Mouse (Mus musculus) lung, embryonic 14.5 days (tissue): ENCODE measurements around the gene Gm20741. TPM values are rescaled to one million over a fixed set of nuclear protein-coding genes. Genes with fewer than 3 reads are reported as not detected.
A peak's percentile ranks its signal among the peaks of the same experiment; 100 is the strongest.

Experiments
- ATAC-seq: fragments of 200-750 bp; cut with Nextera tagmentation; 2 replicates; pipeline ENCODE4 v1.8.0; 2017; ENCODE audit warnings: mild to moderate bottlenecking, moderate TSS enrichment, moderate library complexity; ENCODE audit not compliant: insufficient read depth
- DNase-seq: peaks from one replicate; pipeline ENCODE4 v3.0.0-alpha.2; 2015
- H3K27ac ChIP-seq: fragments of 300-500 bp; sonication (generic); 2 replicates; pipeline ENCODE4 v1.5.1; 2014; ENCODE audit warnings: low read depth, mild to moderate bottlenecking, moderate library complexity
- H3K27me3 ChIP-seq: fragments of 300-500 bp; sonication (generic); 2 replicates; pipeline ENCODE4 v1.6.1; 2014; ENCODE audit warnings: low read length, control low read depth; ENCODE audit not compliant: insufficient read depth
- H3K36me3 ChIP-seq: fragments of 300-500 bp; sonication (generic); 2 replicates; pipeline ENCODE4 v1.6.1; 2014; ENCODE audit warnings: control low read depth; ENCODE audit not compliant: insufficient read depth
- H3K4me1 ChIP-seq: fragments of 300-500 bp; sonication (generic); 2 replicates; pipeline ENCODE4 v1.6.1; 2014; ENCODE audit warnings: antibody characterized with exemption, control low read depth; ENCODE audit not compliant: insufficient read depth
- H3K4me2 ChIP-seq: fragments of 300-500 bp; sonication (generic); 2 replicates; pipeline ENCODE4 v1.6.1; 2014; ENCODE audit warnings: mild to moderate bottlenecking
- H3K4me3 ChIP-seq: fragments of 300-500 bp; sonication (generic); 2 replicates; pipeline ENCODE4 v1.5.1; 2014; ENCODE audit warnings: low read depth, low read length
- H3K9ac ChIP-seq: fragments of 300-500 bp; sonication (generic); 2 replicates; pipeline ENCODE4 v1.6.1; 2014
- H3K9me3 ChIP-seq: fragments of 300-500 bp; sonication (generic); 2 replicates; pipeline ENCODE4 v1.6.1; 2016; ENCODE audit warnings: low read depth, low read length, control low read depth
- CTCF ChIP-seq: IDR thresholded peaks from 2 replicates; pipeline ENCODE4 v1.5.1; 2016; ENCODE audit warnings: antibody characterized with exemption, low read depth
- WGBS: fragments of 180-500 bp; shearing (Covaris S2); extraction: QIAGEN DNeasy Blood & Tissue Kit; methylation state at CpG from one replicate; pipeline ENCODE4 v1.1.7; 2014; 5-methylcytosine and 5-hydroxymethylcytosine counted together
- polyA plus RNA-seq: library from polyadenylated mRNA; unstranded; fragments of >200 nt; fragmentation: Nextera tagmentation; extraction: Ambion mirVana; gene quantifications from 2 replicates; pipeline ENCODE4 v1.2.1, GENCODE M21; 2014

The Gm20741 gene
- not detected in 2 replicates for polyA plus RNA-seq

GRCm38 (mm10) chr16:88811827-88812226 is at the start of gene Gm20741:
Gene Gm20741, minus strand, starts transcription at chr16:88812220.
- ATAC-seq: no peak
- no peak for TF ChIP-seq CTCF
- DNase-seq: no peak
- Histone ChIP-seq H3K27me3 (no peaks in the 10 kb centered on the region), H3K4me2 (no peak within 1 kb of the TSS), H3K9me3 (no peaks in the 10 kb centered on the region), H3K9ac (no peak within 1 kb of the TSS), H3K4me3 (no peak within 1 kb of the TSS), H3K36me3 (no peaks in the 10 kb centered on the region), H3K4me1 (no peaks in the 10 kb centered on the region), H3K27ac (no peak within 1 kb of the TSS)
- 75% methylated on average over 2 of the region's 2 CpGs for WGBS

DNA sequence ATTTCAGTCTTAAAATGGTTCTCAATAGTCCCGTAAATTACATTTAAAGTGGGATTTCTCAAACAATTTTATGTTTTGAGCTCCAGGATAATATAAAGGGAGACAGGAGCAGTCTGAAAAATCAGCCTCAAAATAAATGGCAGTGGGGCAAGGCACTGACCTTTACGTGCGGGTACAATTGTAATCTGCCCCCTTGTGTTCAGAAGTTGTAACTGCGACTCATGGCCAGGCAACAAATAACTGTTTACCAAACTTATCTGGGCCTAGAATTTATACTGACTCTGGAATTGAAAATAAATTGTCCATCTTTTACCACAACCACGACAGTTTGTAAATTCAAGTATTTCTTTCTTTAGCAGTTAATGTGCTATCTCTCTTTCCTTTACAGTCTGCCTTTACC is 39.4 kb upstream of the Gm20741 start:
- H3K4me3 ChIP-seq: no peak overlapping the region
- 14% methylated on average over 5 of the region's 5 CpGs for WGBS
- DNase-seq: peak; percentile 67
- H3K36me3 ChIP-seq: no peaks in the 10 kb centered on the region
- H3K27me3 ChIP-seq: no peaks in the 10 kb centered on the region
- no peak for ATAC-seq
- H3K27ac ChIP-seq: no peak overlapping the region
- no peak overlapping the region for H3K9ac ChIP-seq
- no peaks in the 10 kb centered on the region for H3K4me1 ChIP-seq
- no peak overlapping the region for H3K4me2 ChIP-seq
- peak; percentile 67 for TF ChIP-seq CTCF
- H3K9me3 ChIP-seq: no peaks in the 10 kb centered on the region

- Histone ChIP-seq H3K4me1 (no peaks in the 10 kb centered on the region), H3K4me2 (no peak overlapping the region), H3K36me3 (no peaks in the 10 kb centered on the region), H3K27ac (no peak overlapping the region), H3K9me3 (no peaks in the 10 kb centered on the region), H3K27me3 (no peaks in the 10 kb centered on the region), H3K9ac (no peak overlapping the region), H3K4me3 (no peak overlapping the region)
- TF ChIP-seq CTCF: no peak
- ATAC-seq (no peak), DNase-seq (no peak)
- WGBS: 77% methylated on average over 4 of the region's 4 CpGs
These were observed 36.5 kb upstream of the Gm20741 start for GRCm38 (mm10) chr16:88848558-88848957.

DNA sequence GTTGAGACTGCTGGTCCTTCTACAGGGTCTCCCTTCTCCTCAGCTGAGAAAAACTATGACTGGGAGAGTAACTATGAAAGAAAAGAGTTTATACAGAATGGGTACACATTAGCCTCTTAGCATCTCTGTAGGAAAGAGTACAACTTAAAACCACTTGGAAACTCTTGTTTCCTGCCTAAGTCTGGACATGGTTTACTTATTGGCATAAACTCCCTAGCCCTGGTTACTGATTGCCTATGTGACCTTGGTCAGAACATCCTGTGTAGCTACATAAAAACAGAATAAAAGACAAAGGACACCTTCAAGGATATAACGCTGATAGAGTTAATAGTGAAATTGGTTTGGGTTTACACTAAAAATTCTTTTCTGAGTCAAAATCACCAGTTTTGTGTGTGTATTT is 35.3 kb upstream of the Gm20741 start:
- Histone ChIP-seq H3K9ac (no peak overlapping the region), H3K4me2 (no peak overlapping the region), H3K27me3 (no peaks in the 10 kb centered on the region), H3K4me3 (no peak overlapping the region), H3K4me1 (no peaks in the 10 kb centered on the region), H3K27ac (no peak overlapping the region), H3K9me3 (no peaks in the 10 kb centered on the region), H3K36me3 (no peaks in the 10 kb centered on the region)
- 85% methylated on average over 1 of the region's 1 CpGs for WGBS
- ATAC-seq (no peak), DNase-seq (no peak)
- TF ChIP-seq CTCF: no peak

- Histone ChIP-seq H3K36me3 (no peaks in the 10 kb centered on the region), H3K9ac (no peak overlapping the region), H3K4me2 (no peak overlapping the region), H3K4me1 (no peaks in the 10 kb centered on the region), H3K27me3 (no peaks in the 10 kb centered on the region), H3K4me3 (no peak overlapping the region), H3K9me3 (no peaks in the 10 kb centered on the region), H3K27ac (no peak overlapping the region)
- 67% methylated on average over 3 of the region's 3 CpGs for WGBS
- ATAC-seq (no peak), DNase-seq (no peak)
- no peak for TF ChIP-seq CTCF
These were observed 15.0 kb upstream of the Gm20741 start for GRCm38 (mm10) chr16:88826978-88827377.

DNA sequence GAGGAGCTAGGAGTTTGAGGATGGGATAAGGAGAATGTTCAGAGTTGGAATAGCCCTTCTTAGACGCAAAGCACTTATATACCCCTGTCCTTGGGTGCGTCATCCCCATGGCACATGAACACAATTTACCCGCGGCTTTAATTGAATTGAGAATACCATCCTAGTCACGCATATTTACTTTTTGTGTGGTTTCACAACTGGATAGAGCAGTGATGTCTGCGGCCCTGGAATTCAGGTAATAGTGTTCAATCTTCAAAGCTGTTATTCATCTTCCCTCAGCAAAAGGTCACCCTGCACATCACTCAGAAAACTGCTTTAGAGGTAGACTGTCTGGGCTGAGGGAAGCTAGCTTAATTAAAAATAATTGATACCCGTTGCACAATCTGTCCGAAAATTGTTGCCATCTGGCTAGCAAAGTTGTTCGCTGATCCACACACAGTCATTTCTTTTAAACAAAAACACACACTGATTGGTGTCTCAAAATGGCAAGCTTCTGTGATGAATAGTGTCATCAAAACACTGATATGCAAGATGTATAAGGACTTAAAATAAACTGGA is 14.2 kb upstream of the Gm20741 start, which contains the start of gene Krtap14:
TSS of gene Krtap14 (minus strand) at position 51 of the 558 bp plus-strand sequence.
- ATAC-seq (no peak), DNase-seq (no peak)
- Histone ChIP-seq H3K36me3 (no peaks in the 10 kb centered on the region), H3K9me3 (no peaks in the 10 kb centered on the region), H3K27ac (no peak within 1 kb of the TSS), H3K4me1 (no peaks in the 10 kb centered on the region), H3K4me2 (no peak within 1 kb of the TSS), H3K27me3 (no peaks in the 10 kb centered on the region), H3K9ac (no peak within 1 kb of the TSS), H3K4me3 (no peak within 1 kb of the TSS)
- 86% methylated on average over 9 of the region's 9 CpGs for WGBS
- TF ChIP-seq CTCF: no peak

GRCm38 (mm10) chr16:88823736-88824135 is 11.7 kb upstream of the Gm20741 start:
- TF ChIP-seq CTCF: peak; percentile 65
- DNase-seq (peak; percentile 65), ATAC-seq (peak; percentile 31; the same call in 1 of the 2 replicates)
- H3K36me3 ChIP-seq: no peaks in the 10 kb centered on the region
- no peaks in the 10 kb centered on the region for H3K9me3 ChIP-seq
- H3K9ac ChIP-seq: no peak overlapping the region
- H3K27ac ChIP-seq: no peak overlapping the region
- no peaks in the 10 kb centered on the region for H3K27me3 ChIP-seq
- no peaks in the 10 kb centered on the region for H3K4me1 ChIP-seq
- WGBS: 83% methylated on average over 3 of the region's 3 CpGs
- no peak overlapping the region for H3K4me3 ChIP-seq
- H3K4me2 ChIP-seq: no peak overlapping the region

GRCm38 (mm10) chr16:88820066-88820465 is 8.0 kb upstream of the Gm20741 start, which contains the start of gene Krtap15:
Gene Krtap15, plus strand, starts transcription at chr16:88820215.
- no peaks in the 10 kb centered on the region for H3K4me1 ChIP-seq
- no peak for ATAC-seq
- DNase-seq: no peak
- no peak within 1 kb of the TSS for H3K4me3 ChIP-seq
- no peak within 1 kb of the TSS for H3K4me2 ChIP-seq
- H3K9me3 ChIP-seq: no peaks in the 10 kb centered on the region
- TF ChIP-seq CTCF: no peak
- no peak within 1 kb of the TSS for H3K9ac ChIP-seq
- no peaks in the 10 kb centered on the region for H3K27me3 ChIP-seq
- no peak within 1 kb of the TSS for H3K27ac ChIP-seq
- 68% methylated on average over 3 of the region's 3 CpGs for WGBS
- no peaks in the 10 kb centered on the region for H3K36me3 ChIP-seq
